Mouse (Mus musculus) forebrain, embryonic 14.5 days (tissue): ENCODE results near the gene Wdr11. TPM values are rescaled to one million over a fixed set of nuclear protein-coding genes. Genes with fewer than 3 reads are reported as not detected.
A peak's percentile ranks its signal among the peaks of the same experiment; 100 is the strongest.

Source experiments
- ATAC-seq: fragments of 200-750 bp; cut with Nextera tagmentation; 2 replicates; pipeline ENCODE4 v1.8.0; 2017; ENCODE audit warnings: mild to moderate bottlenecking, moderate library complexity
- DNase-seq: peaks from one replicate; pipeline ENCODE4 v3.0.0-alpha.2; 2015; ENCODE audit warnings: low spot score
- H3K27ac ChIP-seq: fragments of 300-500 bp; sonication (generic); 2 replicates; pipeline ENCODE4 v1.5.1; 2014; ENCODE audit warnings: low read depth, mild to moderate bottlenecking, control low read depth, low read length, moderate library complexity
- H3K27me3 ChIP-seq: fragments of 300-500 bp; sonication (generic); replicated peaks from 2 replicates; pipeline ENCODE4 v1.6.1; 2014; ENCODE audit warnings: low read length, control low read depth, mixed read lengths; ENCODE audit not compliant: control insufficient read depth, insufficient read depth
- H3K36me3 ChIP-seq: fragments of 300-500 bp; sonication (generic); 2 replicates; pipeline ENCODE4 v1.6.1; 2014; ENCODE audit warnings: low read length, control low read depth; ENCODE audit not compliant: control insufficient read depth, insufficient read depth
- H3K4me1 ChIP-seq: fragments of 300-500 bp; sonication (generic); 2 replicates; pipeline ENCODE4 v1.6.1; 2014; ENCODE audit warnings: antibody characterized with exemption, low read length, control low read depth; ENCODE audit not compliant: control insufficient read depth, insufficient read depth
- H3K4me2 ChIP-seq: fragments of 300-500 bp; sonication (generic); 2 replicates; pipeline ENCODE4 v1.6.1; 2014; ENCODE audit warnings: mild to moderate bottlenecking, control low read depth, low read length
- H3K4me3 ChIP-seq: fragments of 300-500 bp; sonication (generic); 2 replicates; pipeline ENCODE4 v1.5.1; 2014; ENCODE audit warnings: low read depth, low read length, control low read depth
- H3K9ac ChIP-seq: fragments of 300-500 bp; sonication (generic); 2 replicates; pipeline ENCODE4 v1.6.1; 2014; ENCODE audit warnings: mild to moderate bottlenecking, low read length, control low read depth, moderate library complexity
- H3K9me3 ChIP-seq: fragments of 300-500 bp; sonication (generic); replicated peaks from 2 replicates; pipeline ENCODE4 v1.6.1; 2016; ENCODE audit warnings: low read length, control low read depth, mixed read lengths; ENCODE audit not compliant: control insufficient read depth
- WGBS: fragments of 180-500 bp; shearing (Covaris S2); extraction: QIAGEN DNeasy Blood & Tissue Kit; methylation state at CpG from one replicate; pipeline ENCODE4 v1.1.7; 2014; 5-methylcytosine and 5-hydroxymethylcytosine counted together
- polyA plus RNA-seq: library from polyadenylated mRNA; unstranded; fragments of >200 nt; fragmentation: Nextera tagmentation; extraction: Ambion mirVana; gene quantifications from 2 replicates; pipeline ENCODE4 v1.2.1, GENCODE M21; 2014

Gene Wdr11
- polyA plus RNA-seq, result 34.3 and 35.6 TPM in 2 replicates

GRCm38 (mm10) chr7:129591371-129592131 lies at the start of gene Wdr11:
Wdr11 (plus strand) TSS chr7:129591863.
- WGBS, result 4% methylated on average over 37 of the region's 37 CpGs
- peak within 1 kb of the TSS; percentile 61 for H3K4me3 ChIP-seq
- no peaks in the 10 kb centered on the region for H3K9me3 ChIP-seq
- H3K27me3 ChIP-seq, result no peaks in the 10 kb centered on the region
- peak; percentile 89 for ATAC-seq
- peak within 1 kb of the TSS; percentile 63 for H3K4me2 ChIP-seq
- peak within 1 kb of the TSS; percentile 76 for H3K9ac ChIP-seq
- H3K4me1 ChIP-seq, result peaks cover 4% of the 10 kb centered on the region
- peak within 1 kb of the TSS; percentile 86 for H3K27ac ChIP-seq
- DNase-seq, result peak; percentile 88
- no peaks in the 10 kb centered on the region for H3K36me3 ChIP-seq

GRCm38 (mm10) chr7:129567541-129567940 lies 24.1 kb upstream of the Wdr11 start:
- DNase-seq, result no peak
- Histone ChIP-seq H3K9me3 (no peaks in the 10 kb centered on the region), H3K27ac (no peak overlapping the region), H3K9ac (no peak overlapping the region), H3K27me3 (no peaks in the 10 kb centered on the region), H3K4me1 (no peaks in the 10 kb centered on the region; the same call in 1 of the 2 replicates), H3K4me3 (no peak overlapping the region), H3K4me2 (no peak overlapping the region), H3K36me3 (no peaks in the 10 kb centered on the region)
- 70% methylated on average over 1 of the region's 1 CpGs for WGBS
- ATAC-seq, result no peak

GRCm38 (mm10) chr7:129568338-129568737 lies 23.3 kb upstream of the Wdr11 start:
- Histone ChIP-seq H3K36me3 (no peaks in the 10 kb centered on the region), H3K27ac (no peak overlapping the region), H3K4me1 (no peaks in the 10 kb centered on the region; the same call in 1 of the 2 replicates), H3K4me2 (no peak overlapping the region), H3K9me3 (no peaks in the 10 kb centered on the region), H3K4me3 (no peak overlapping the region), H3K9ac (no peak overlapping the region), H3K27me3 (no peaks in the 10 kb centered on the region)
- 3% methylated on average over 2 of the region's 2 CpGs for WGBS
- DNase-seq (peak; percentile 47), ATAC-seq (no peak)

DNA sequence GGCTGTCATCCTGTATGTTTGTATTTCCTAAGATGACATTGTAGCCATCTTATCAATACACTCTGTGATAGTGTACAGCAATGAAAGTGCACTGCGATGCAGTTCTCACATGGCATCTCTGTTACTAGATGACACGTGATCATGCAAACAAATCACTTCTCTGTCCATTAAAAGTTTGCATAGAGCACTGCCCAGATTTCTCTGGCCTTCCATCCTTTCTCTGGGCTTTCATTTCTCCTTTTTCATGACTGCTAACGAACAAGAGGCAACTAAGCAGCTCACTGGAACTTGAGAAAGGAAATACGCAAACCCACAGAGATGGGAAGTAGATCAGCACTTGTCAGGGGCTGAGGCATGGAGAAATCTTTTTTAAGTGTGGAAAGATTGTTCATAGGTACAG lies 17.2 kb upstream of the Wdr11 start:
- Histone ChIP-seq H3K36me3 (no peaks in the 10 kb centered on the region), H3K27ac (no peak overlapping the region), H3K4me1 (no peaks in the 10 kb centered on the region), H3K9me3 (no peaks in the 10 kb centered on the region), H3K4me3 (no peak overlapping the region), H3K27me3 (no peaks in the 10 kb centered on the region), H3K4me2 (no peak overlapping the region), H3K9ac (no peak overlapping the region)
- no peak for ATAC-seq
- DNase-seq, result no peak
- WGBS, result 69% methylated on average over 4 of the region's 4 CpGs

DNA sequence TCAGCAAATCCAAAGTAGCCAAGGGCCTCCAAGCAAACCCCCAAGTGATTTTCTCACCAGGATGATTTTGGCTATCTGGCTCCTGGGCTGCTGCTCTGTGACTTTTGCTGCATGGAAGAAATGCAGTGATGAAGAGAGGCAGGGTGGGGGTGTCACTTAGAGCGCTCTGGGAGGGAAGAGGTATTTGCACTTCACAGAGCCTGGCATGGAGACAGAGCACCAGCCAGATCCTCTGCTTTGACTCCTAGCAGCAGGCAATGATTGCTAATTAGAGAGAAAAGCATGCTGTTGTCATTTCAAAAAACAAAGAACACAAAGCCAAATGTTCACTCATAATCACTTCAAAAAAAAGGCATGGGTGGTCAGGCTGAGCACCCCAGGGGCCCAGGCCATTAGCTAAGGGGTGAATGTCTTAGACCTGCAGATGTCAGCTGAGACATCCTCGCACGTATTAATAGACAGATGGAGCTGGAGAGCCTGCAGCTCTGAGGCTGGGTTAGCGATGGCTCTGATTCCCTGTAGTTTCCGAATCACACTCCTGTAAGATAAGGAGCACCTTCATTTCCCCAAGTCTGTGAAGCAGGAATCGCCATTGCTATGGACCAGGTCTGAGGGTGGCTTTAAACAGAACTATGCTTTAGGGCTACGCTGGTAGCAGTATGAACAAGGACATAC lies 16.4 kb upstream of the Wdr11 start:
- Histone ChIP-seq H3K4me2 (no peak overlapping the region), H3K36me3 (no peaks in the 10 kb centered on the region), H3K4me3 (no peak overlapping the region), H3K27ac (no peak overlapping the region), H3K4me1 (no peaks in the 10 kb centered on the region), H3K9me3 (no peaks in the 10 kb centered on the region), H3K9ac (no peak overlapping the region), H3K27me3 (no peaks in the 10 kb centered on the region)
- WGBS, result 19% methylated on average over 7 of the region's 7 CpGs
- peak; percentile 67 for DNase-seq
- ATAC-seq, result no peak; the same call in 1 of the 2 replicates

- Histone ChIP-seq H3K4me1 (peaks cover 4% of the 10 kb centered on the region), H3K4me2 (peak overlapping the region; percentile 63), H3K4me3 (peak overlapping the region; percentile 61), H3K36me3 (peaks cover 3% of the 10 kb centered on the region; the same call in 1 of the 2 replicates), H3K27ac (peak overlapping the region; percentile 86), H3K9me3 (no peaks in the 10 kb centered on the region), H3K9ac (peak overlapping the region; percentile 76), H3K27me3 (no peaks in the 10 kb centered on the region)
- DNase-seq (no peak), ATAC-seq (peak; percentile 33; the same call in 1 of the 2 replicates)
- under 1% methylated on average over 13 of the region's 13 CpGs for WGBS
These were observed 576 bp downstream of the Wdr11 start for GRCm38 (mm10) chr7:129592132-129592745.

- H3K27me3 ChIP-seq, result no peaks in the 10 kb centered on the region
- no peak overlapping the region for H3K4me3 ChIP-seq
- no peak overlapping the region for H3K27ac ChIP-seq
- H3K9me3 ChIP-seq, result no peaks in the 10 kb centered on the region
- peaks cover 33% of the 10 kb centered on the region for H3K36me3 ChIP-seq
- no peaks in the 10 kb centered on the region; the same call in 1 of the 2 replicates for H3K4me1 ChIP-seq
- no peak overlapping the region for H3K9ac ChIP-seq
- no peak for ATAC-seq
- 96% methylated on average over 2 of the region's 2 CpGs for WGBS
- H3K4me2 ChIP-seq, result no peak overlapping the region
- no peak for DNase-seq
These were observed 5.5 kb downstream of the Wdr11 start for GRCm38 (mm10) chr7:129597186-129597585.

- DNase-seq (no peak), ATAC-seq (no peak)
- H3K9ac ChIP-seq, result no peak overlapping the region
- 96% methylated on average over 8 of the region's 8 CpGs for WGBS
- H3K4me1 ChIP-seq, result no peaks in the 10 kb centered on the region
- H3K9me3 ChIP-seq, result no peaks in the 10 kb centered on the region
- no peak overlapping the region for H3K4me2 ChIP-seq
- H3K36me3 ChIP-seq, result peaks cover 82% of the 10 kb centered on the region
- no peaks in the 10 kb centered on the region for H3K27me3 ChIP-seq
- no peak overlapping the region for H3K4me3 ChIP-seq
- no peak overlapping the region for H3K27ac ChIP-seq
These were observed 14.6 kb downstream of the Wdr11 start for GRCm38 (mm10) chr7:129606291-129606690.
